Mouse (Mus musculus) cerebellum, adult 8-10 months (tissue): ENCODE measurements around the gene Capzb.

Experiments
- DNase-seq: peaks from one replicate; pipeline ENCODE4 v3.0.0; 2022

Capzb gene

DNA sequence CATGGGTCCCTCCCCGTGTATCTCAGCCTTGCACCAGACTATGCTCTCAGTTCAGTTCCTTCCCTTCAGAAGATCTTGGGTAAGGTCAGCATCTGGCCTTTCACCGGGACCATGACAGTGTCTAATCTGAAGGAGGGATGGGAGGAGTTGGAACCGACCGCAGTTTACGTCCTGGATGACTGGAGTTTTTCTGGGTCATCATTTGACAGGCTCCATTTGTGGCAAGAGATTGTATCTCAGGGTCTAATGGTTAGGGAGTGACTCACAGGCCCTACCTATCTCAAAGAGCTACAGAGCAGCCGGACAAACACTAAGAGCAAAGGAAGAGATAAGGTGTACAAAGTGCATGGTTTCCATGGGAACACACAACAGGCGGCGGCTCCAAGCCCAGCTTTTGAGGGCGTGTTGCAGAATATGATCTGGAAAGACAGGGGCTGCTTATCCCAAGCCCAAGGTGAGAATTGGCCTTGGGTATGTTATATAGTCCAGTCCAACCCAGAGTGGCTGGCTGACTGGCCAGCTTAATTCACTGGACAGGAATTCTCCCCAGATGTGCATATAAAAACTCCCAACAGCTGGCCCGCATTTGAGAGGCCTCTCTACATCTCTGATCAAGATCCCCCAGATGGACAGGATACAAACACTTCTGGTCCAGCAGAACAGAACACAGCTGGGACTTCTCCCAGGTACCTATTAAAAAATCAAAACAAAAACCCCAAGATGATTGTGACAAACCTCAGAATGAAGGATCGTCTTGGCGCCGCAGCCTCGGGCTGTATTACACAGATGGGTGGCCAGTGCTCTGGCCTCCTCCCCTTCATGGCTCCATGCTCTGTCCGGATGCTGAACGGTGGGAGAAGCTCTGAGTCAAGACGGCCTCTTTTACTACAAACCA is 12.7 kb upstream of the Capzb start:
- DNase-seq, result no peak

GRCm38 (mm10) chr4:139182511-139182910 is 10.2 kb upstream of the Capzb start:
- no peak for DNase-seq

DNA sequence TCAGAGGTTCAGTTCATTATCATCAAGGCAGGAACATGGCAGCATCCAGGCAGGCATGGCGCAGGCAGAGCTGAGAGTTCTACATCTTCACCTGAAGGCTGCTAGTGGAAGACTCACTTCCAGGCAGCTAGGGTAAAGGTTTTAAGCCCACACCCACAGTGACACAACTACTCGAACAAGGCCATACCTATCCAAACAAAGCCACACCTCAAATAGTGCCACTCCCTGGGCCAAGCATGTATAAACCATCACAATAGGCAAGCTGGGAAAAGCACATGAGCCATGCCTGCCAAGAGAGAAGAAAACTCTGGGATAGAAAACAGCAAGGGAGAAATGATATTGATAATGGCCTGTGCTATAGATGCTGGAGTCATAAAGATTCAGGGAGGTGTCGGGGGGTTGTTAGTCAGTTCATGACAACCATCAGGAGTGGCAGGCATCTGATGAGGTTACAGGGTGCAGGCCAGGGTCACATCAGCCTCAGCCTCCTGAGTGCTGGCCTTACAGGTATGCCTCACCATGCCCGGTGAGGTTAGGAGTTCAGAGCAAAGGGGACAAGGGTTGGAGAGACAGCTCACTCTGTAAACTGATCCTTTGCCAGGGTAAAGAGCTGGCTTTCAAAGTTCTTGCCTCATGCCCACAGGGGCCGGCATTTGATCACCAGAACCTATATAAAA is 6.8 kb upstream of the Capzb start:
- DNase-seq, result no peak

GRCm38 (mm10) chr4:139187930-139188329 is 4.8 kb upstream of the Capzb start:
- DNase-seq, result no peak

DNA sequence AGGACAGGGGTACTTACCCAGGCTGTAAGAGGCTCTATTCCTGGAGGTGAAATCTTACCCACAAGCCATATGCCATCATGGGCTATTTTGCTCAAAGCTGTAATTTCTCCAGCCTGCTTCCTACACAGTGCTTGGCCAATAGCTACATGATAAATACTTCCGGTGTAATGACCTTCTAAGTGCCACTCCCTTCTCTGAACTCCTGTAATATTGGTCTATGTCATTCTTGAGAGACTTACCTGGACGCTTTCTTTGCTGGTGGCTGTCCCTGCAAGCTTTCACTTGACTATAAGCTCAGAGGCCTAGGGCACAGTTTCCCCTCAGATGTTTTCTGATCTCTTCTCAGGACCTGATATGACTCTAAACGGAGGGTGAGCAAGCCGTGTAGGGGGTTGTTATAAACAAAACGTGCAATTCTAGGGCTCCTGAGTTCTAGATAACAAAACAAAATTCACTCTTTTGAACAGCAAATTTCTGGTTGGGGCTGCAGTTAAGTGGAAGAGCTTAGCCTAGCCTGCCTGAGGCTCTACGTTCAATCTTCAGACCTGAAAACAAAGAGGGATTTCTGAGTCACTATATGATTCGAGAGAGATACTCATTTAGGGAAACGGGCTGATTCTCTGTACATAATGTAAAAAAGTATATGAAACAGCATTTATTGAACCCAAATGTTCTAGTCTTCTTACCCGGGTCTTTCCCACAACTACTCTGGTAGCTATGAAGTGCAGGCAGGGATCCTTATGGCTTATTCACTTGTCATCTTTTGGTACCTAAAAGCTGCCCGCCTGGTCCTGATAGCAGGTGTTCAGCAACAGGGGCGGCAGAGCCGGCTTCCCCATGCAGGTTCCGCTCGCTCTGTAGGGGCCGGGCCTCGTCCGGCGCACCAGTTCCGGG is 847 bp upstream of the Capzb start:
- DNase-seq, result no peak

DNA sequence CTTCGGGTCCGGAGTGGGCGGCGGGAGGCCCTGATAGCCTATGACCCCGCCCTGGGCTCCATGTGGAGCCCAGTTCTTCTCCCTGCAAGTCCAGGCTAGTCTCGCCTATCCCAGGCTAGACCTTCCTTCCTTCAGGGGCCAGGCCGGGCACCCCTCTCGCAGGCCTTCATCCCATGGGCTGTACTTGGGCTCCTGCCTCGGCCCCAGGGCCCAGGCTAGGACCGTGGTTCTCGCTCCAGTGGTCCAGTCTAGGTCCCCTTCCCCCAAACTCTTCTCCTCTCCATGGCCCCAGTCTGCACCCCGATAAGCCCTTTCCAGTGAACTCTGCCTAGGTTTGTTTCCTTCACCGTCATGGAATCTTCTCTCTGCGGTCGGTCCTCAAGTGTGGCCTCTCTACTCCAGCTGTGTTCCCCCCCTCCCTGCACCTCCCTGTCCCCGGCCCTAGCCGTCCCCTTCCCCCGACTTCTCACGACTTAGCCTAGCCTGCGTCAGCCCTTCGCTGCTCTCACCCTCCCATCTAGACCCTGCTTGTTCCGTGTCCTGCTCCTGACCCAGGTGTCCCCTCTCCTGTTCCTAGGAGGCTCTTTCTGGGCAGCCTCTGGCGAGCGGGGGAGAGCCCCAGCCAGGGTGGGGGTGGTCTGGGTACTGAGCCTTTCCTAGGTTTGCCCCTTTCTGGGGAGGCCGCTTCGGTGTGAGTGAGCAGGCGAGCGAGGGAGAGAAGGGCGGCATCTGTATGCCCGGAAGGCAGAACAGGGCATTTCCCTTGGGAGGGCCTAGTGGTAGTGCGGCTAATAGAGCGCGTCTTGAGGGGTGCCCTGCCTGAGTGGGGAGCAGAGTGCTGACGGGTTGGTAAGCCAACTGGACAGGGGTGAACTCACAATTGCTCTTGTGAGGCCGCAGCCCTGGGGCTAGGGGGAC is 736 bp downstream of the Capzb start:
- no peak for DNase-seq

DNA sequence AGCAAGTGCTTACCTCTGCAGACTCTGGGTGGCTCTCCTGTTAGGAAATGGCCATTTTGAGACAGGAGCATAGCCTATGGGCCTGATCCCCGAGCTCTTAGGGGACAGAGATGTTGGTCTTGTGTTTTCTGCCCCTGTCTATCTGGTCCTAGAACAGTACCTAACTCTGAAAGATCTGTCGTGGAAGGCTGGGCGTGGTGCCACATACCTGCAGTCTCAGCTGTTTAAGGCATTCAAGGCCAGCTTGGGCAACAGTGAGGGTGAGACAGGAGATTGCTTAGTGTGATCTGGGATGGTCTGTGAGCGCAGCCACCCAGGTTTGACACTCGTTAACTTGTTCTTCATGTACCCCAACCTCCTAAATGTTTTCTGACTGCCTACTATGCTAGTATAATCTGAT is 2.4 kb downstream of the Capzb start:
- no peak for DNase-seq

DNA sequence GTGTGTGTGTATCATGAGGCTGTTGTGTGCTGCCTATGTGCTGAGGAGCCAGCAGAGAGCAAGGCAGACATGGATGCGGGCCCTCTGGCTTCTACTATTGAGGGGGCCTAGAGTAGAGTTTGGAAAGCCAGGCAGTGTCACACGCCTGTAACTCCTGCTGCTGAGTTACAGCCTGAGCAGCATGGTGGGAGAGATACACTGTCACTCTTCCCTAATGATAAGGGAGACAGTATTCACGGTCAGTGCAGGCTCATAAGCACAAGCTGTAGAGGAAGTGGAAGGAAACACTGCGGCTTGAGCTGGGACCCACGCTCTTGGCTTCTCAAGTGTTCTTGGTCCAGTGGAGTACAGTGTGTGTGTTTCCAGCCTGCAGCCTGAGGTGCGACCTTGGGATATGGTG is 3.8 kb downstream of the Capzb start:
- DNase-seq, result no peak

DNA sequence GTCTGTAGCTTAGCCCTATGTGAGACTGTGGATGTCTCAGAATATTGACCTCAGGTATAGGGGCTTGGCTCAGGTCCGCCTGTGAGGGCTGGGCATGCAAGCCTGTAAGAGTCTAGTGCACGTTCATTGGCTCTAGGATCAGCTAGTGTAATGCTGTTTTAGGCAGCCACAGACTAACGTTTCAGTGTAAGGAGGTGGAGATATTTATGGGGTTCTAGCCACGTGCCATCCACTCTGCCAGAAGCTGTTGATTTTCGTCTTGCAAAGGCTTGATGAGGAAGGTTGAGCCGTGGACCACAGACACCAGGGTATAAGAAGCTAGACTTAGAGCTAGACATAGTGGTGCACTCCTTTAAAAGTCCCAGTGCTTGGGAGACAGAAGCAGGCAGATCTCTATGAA is 4.2 kb downstream of the Capzb start:
- no peak for DNase-seq

DNA sequence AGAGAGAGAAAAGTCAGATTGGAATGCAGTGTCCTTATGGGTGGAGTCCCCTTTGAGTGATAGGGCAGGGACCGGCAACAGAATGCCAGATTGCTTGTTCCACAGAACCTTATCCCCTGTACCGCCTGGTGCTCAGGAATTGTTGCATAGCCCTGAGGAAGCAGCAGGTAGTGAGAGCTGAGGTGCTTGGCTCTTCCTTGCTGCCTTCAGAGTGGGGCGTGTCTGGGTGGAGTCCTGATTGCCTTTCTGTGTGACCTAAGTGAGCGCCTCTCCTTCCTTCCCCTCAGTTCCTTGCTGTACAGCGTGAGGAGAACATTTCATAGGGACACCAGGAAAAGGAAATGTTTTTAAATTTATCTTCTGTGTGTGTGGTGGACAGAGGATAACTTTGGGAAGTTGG is 4.8 kb downstream of the Capzb start:
- DNase-seq, result no peak

- no peak for DNase-seq
These were observed 5.4 kb downstream of the Capzb start for GRCm38 (mm10) chr4:139198004-139198689.

DNA sequence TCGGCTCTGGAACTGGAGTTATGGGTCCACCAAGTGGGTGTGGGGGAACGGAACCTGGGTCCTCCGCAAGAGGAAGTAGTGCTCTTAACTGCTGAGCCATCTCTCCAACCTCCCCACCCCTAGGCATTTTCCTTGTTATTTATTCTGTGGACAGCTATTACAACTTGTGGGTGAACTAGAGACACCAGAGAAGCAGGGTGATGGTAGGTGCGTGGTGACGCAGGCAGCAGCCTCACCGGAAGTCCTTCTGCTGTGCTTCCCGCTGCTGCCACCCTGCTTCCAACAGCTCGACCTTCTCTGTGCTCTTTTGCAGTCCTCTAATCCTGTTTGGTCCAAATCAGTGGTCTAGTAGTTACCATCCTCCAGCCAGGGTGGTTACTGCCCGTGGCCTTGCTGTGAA is 6.4 kb downstream of the Capzb start:
- no peak for DNase-seq

DNA sequence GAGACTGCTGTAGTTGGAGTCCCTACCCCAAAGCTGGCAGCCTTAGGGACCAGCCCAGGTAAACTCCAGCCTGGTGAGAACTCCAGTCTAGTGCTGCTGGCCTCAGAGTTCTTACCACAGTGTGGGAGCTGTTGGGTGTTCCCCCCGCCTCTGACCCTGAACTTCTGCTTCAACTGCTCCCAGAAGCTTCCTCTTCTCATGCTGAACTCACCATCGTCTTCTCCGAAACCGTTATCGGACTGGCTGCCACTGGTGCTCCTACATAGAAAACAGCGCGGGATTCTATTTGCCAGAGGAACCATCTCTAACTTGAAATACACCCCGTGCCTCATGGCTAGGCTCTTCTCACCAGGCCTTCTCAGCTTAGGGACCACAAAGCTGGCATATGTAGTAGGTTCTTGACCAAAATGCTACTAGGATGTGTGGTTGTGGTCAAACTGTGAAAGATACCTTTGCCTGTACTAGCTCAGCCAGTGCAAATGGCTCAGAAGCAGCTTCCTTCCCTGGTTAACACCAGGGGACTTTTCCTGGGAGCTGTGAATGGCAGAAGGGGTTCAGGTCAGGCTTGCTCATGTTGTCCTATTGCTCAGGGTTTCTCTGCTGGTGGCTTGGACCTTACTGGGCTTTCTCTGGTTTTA is 7.1 kb downstream of the Capzb start:
- no peak for DNase-seq

DNA sequence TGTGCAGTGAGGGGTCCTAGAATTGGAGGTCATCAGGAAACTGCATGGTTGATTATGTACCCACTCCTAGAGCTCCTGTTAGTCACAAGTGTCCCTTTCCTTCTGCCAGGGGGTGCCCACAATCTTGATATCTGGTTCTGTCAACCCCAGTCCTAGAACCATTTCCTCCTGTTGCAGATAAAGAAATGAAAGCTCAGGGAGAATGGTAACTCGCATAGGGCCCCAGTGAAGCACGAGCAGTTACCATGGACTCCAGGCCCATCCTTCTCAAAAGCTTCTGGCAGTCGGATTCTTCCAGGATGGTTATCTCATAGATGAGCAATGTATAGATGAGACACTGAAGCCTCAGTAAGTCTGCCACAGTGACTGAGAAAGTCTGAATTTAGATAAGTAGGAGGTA is 8.2 kb downstream of the Capzb start:
- DNase-seq, result no peak

DNA sequence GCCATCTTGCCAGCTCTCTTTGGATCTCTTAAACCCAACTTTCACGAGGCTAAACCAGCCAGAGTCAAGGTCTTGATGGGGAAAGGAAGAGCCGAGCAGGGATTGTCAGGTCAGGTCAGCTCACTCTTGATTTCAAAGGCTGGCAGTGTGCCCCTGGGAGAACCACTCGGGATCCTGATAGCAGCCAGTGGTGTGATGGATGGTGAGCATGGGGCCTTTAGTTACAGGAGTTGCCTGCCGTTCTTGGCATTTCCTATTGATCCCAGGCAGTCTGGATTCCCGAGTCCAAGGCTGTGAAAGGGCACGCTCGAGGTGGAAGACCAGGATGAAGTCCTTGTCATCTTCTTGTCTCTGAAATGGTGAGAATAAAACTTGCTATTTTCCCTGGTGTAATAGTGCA is 9.9 kb downstream of the Capzb start:
- DNase-seq, result no peak

DNA sequence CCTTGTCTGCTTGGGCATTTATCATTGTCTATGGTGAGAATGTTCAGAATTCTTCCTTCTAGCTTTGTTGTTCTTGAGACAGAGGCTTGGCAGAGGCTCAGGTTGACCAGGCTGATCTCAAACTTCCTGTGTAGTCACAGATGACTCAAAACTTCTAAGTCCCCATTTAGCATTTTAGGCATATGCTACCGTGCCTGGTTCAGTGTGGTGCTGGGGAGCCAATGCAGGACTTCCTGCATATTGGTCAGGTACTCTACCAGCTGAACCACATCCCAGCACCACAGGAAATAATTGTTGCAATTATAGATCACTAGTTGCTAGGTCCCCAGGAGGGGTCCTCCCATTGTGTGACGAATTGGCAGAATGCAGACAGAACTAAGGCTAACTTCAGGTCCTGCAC is 10.7 kb downstream of the Capzb start:
- DNase-seq, result no peak

- no peak for DNase-seq
These were observed 13.1 kb downstream of the Capzb start for GRCm38 (mm10) chr4:139205842-139206241.

- DNase-seq, result no peak
These were observed 13.8 kb downstream of the Capzb start for GRCm38 (mm10) chr4:139206353-139207045.

DNA sequence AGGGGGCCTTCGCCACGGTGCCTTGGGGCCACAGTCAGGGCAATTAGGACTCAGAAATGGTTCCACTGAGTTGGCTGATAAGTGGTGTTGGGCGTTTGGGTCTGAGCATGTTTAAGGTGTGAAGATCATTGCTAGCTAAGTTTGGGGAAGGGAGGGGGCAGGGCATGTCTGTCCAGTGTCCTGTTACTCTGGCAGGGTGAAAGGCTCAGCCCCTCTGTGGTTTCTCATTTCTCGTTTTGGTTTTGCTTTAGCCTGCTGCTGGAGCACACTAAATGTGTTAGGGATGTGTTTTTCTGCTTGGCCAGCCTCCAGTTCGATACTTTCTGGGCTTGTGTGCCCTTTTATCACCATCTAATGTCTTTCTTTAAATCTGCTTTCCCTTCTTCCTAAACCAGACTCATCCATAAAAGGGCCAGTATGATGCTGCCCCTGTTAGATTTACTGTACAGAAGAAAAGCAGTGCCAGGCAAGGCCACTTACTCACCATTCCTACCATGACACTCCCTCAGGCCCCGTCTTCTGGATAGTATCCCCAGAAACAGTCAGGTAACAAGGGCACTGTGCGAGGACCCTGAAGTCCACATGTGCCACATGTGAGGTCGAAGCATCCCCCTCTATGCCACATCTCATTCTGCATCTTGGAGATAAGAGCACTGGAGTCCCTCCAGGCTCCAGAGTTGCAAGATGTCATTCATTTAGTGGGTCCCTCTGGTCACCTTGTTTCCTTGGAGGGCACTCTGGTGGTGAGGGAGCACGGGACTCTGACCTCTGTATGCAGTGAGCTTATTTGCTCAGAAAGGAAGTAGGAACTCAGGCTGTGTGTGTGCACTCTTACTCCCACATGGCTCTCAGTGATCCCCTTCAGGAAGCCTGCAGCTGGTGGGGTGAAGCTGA is 15.8 kb downstream of the Capzb start:
- DNase-seq, result no peak
